Mouse (Mus musculus) forelimb bud, embryonic 11.5 days (tissue): ENCODE measurements around the gene Hcfc1.

Experiments used
- DNase-seq: peaks from one replicate; pipeline ENCODE4 v3.0.0-alpha.2; 2012; ENCODE audit warnings: low read depth, low spot score

The Hcfc1 gene

DNA sequence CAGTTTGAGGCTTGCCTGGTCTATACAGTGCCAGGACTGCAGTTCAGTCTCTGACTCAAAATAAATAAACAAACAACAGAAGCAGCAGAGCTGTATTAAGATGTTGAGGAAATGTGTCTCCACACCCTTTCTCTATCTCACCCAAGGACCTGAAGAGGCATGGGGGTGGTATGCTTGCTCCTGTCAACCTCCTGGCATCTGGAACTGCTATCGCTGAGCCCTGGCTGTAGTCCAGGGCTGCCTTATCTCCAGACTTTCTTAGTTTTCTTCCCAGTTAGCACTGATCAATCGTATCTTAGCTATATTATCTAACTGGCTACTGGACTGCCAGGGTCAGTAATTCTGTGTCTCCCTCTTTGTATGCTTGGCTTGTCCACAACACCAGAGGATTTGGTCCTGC, 24.3 kb downstream of the Hcfc1 start:
- DNase-seq, result no peak

DNA sequence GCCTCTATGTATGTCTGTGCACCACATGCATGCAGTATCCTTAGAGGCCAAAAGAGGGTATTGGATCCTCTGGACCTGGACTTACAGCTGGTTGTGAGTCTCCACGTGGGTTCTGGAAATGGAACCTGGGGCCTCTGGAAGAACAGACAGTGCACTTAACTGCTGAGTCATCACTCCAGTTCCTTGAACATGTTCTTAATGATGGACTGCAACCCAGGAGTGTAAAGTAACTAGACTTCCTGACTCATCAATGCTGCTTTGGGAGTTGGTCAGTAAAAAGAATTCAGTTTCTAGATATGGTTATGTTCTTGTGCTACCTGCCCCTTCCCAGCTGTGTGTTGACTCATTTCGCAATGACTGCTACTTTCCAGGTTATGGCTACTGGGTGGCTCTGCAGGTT, 34.3 kb downstream of the Hcfc1 start:
- DNase-seq, result no peak

DNA sequence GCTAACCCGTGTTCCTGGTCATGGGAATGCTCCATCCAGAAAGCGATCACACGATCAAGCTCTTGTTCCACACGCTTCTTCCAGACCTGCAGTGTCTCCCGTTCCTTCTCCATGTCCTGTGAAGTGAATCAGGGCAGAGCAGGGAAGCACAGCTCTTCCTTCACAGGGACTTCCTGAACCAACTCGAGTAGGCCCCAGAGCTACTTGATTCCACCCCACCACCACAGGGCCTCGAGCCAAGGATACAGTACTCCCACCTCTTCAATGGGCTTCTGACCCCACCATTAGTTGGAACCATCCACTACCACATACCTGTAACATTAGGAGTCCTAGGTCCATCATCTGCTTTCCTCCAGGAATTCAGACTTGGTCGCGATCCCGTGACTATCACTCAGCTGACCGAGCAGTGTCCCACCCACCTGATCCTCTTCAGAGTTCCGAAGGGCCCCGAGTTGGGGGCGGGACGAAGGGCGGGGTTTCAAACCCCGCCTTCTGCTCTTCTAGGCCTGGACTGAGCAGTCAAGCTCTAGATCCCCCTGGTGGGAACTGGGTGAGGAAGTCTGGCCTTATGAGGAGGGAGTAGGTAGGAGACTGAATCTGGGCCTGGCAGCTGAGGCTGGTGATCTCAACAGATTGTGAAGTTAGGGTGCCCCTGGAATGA, 35.6 kb downstream of the Hcfc1 start, which contains the start of gene Renbp:
TSS of gene Renbp (minus strand) at position 449 of the 661 bp plus-strand sequence.
- DNase-seq, result peak; percentile 40

DNA sequence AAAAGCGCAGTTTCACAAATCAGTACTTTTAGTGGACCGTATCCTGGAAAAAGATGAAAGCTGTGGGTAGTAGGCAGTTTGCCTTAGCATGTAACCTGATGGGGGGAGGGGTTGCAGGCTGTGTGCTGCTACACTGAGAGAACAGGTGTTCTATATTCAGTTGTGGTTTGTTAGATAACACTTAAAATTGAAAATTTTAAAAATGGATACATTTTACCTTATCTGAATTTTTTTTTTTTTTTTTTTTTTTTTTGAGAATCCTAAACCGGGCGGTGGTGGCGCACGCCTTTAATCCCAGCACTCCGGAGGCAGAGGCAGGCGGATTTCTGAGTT, 43.6 kb downstream of the Hcfc1 start:
- DNase-seq, result no peak

DNA sequence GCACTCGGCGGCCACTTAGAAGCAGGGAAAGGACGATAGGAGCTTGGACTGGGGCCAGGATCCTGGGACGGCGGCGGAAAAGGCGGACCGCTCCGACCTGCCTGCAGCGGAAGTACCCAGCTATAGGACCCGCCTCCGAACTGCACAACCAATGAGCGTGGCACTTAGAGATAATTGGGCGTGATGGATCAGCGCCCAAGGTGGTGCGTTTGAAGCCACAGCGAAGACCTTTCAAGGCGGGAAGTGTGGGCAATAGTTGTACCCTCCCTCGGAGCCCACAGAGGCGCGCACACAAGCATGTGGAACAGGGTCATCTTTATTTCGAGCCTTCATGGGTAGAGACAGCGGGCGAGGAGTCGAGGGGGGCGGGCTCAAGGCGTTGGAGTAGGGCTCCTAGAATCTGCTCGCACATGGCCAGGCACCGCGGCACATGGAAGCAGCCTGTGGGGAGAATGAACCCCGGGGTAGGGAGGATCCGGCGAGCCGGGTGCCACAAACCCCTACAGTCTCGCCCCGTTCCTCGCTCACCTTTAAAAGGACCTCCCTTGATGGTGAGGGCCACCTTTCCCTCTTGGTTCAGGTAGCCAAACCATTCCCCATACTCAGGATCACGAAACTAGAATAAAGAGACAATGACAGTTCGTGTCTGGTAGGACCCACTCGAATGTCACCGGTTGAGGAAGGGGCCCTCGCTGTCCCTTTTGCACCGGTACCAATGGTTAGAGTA, 44.2 kb downstream of the Hcfc1 start, which contains the start of the genes Arhgap4 and Naa10:
TSS of gene Arhgap4 (minus strand) at position 48 of the 727 bp plus-strand sequence.
TSS of gene Naa10 (minus strand) at position 122 of the 727 bp plus-strand sequence.
- peak; percentile 82 for DNase-seq

DNA sequence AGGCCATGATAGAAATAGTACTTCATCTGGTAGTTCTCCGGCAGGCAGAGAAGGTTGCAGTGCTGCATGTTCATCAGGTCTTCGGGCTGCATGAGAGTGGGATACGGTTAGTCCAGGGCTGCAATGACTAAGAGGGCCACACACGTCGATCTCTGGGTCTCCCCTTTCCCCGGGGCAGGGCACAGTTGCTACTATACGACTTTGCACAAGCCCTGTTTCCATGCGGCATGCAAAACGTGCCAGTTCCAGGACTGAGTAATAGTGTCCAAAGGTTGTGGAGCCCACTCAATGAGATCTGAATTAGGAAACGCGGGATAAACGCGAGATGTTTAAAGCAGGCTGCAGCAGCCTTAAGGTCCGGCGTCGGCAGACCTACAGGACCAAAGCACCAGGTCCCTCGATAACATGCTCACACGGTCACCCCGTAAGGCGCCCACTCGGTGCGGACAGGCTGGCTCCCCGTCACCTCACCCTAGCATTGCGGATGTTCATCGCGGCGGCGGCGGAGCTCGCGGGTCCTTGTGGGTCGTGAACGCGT, 44.8 kb downstream of the Hcfc1 start:
- no peak for DNase-seq

DNA sequence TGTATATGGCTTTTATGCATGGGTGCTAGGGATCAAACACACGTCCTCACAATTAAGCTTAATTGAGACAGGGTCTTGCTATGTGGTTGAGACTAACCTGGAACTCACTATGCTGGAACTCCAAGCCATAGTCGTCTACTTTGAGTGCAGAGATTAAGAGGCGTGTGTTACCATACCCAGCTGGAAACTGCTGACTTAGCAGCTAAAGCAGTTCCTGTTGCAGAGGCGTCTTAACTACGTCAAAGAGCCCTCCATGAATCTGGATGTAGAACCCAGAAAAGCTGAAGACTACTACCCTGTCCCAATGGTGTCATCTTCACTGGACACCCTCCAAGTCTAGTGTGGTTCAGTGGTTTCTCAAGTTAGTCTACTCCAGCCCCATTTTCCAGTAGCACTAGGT, 47.5 kb downstream of the Hcfc1 start:
- DNase-seq, result no peak

DNA sequence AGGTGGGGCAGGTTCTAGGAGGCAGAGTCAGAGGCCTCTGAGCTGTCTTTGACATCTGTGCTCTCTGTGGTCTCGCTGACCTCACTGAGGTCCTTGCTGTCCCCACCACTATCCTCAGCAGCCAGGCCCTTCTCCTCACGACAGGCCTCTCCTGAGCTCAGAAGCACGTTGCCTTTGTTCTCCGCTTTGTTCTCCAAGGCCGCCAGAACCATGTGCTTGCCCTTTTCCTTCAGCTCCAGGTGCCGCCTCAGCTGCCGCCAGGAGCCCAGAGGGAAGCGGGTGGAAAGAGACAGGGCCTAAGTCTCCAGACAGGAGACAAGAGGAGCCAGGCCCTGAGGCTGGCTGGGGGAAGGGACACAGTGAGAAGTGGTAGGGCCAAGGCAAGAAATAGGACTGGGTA, 49.2 kb downstream of the Hcfc1 start:
- DNase-seq, result no peak

DNA sequence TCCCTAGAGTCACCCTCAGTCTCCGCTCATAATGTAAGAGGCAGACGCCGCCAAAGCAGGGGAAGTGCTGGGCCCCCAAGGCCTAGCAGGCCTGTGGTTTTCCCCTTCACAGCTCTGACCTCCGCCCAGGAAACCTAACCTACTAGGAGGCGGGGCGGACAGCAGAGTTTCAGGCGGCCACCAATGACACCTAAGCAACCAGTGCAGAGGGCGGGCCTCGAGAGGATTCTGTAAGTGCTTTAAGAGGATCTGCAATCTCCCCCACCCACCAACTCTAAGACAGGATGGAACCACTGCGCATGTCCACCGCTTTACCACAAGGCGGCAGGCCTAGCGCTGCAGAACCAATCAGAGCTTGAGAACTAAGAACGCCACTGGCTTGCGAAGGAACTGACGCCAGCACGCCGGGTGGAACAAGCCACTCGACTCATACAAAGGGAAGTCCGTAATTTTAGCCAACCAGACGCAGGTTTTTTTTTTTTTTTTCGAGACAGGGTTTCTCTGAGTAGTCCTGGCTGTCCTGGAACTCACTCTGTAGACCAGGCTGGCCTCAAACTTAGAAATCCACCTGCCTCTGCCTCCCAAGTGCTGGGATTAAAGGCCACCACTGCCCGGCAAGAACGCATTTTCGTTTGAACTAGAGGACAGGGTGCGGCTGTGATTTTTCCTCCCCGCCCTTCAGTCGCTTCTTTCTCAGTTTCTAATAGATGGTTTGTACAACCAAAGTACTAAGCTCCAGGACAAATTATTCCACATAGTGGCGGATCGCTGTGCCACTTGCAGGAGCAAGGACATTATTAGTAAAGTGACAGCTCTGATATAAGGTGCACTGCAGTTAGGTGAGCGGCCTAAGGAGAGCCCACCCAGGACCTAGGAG, 51.1 kb downstream of the Hcfc1 start:
- peak; percentile 92 for DNase-seq

DNA sequence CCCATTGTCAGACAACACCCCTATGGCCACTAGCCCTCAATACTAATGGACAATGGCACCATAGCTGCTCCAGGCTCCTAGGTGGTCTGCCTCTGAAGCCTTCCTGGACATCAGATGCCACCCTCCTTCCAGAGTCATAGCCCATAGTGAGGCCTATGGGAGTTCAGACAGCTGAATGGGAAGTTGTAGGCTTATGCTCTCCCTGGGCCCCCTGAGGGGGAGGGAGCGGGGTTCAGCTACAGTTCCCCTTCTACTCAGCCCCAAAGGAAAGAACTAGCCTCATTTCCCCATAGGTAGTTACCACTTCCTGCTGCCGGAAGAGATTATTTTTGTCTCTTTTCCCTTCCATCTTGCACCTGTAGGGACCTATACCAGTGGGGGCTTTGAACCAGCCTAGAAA, 54.6 kb downstream of the Hcfc1 start:
- DNase-seq, result no peak

DNA sequence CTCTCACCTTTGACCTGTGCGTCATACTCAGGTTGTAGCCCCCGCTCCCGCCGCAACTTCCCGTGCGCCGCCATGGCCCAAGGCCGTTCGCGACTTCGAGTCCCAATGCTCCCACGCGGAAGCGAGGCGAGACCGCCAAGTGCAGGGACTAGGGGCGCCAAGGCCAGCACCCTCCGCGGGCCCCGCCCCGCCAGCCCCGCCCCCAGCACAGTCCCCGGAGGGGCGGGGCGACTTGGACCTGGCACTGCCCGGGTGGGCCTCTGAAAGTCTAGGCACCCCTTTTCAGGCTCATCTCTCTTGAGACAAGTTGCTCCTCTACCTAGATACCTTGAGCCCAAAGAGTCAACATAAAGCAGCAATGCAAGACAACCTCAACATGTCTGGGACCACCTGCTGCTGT, 55.0 kb downstream of the Hcfc1 start:
- DNase-seq, result no peak

DNA sequence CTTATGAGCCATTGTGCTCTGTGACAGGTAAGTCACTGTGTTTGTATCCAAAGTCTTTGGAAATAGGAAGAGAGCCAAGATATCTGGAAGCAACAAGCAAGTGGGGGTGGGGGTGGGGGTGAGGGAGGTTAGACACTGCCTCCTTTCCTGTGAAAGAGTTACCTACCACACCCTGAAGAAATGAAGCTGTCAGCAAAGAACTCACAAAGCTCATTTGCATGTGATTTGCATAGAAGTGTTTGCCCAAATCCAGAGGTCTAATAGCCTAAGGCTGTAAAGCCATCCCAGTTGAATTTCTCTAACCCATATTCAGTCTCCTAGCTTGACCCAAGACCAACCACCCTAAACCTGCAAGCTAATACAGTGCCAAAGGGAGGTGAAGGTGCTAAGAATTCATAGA, 55.7 kb downstream of the Hcfc1 start:
- DNase-seq, result no peak

DNA sequence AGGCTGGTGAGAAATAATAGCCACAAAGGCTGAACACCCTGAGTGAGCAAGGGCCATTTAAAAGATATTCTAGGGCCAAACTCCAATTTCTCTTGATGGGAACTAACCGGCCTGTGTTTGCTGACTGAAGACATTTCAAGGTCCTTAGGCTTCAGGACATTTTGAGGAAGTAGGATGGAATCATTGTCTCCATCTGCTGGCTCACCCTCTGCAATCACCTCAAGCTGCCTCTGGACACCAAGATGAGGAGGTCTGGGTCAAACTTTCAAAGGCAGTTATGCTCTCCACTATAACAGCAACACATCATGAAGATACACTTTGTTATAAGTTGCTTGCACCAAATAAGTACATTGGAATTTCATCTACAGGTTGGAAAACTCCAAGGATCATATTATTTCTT, 56.1 kb downstream of the Hcfc1 start:
- no peak for DNase-seq

DNA sequence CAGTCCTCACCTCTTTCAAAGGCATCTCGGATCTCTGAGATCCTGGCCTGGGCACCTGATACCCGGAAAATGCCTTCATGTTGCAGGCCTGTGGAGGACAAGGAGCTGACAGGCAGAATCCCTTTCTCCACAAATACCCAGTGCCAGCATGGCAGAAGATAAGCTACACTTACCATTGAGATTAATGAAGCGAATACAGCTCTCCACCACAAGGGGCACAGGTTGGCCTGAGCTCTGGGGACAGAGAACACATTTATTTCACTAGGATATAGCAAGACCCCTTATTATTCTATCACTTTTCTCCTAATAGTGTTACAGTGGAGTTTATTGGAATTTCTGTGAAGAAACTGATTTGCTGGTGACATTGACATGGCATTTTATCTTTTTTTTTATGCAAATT, 68.2 kb downstream of the Hcfc1 start:
- no peak for DNase-seq

DNA sequence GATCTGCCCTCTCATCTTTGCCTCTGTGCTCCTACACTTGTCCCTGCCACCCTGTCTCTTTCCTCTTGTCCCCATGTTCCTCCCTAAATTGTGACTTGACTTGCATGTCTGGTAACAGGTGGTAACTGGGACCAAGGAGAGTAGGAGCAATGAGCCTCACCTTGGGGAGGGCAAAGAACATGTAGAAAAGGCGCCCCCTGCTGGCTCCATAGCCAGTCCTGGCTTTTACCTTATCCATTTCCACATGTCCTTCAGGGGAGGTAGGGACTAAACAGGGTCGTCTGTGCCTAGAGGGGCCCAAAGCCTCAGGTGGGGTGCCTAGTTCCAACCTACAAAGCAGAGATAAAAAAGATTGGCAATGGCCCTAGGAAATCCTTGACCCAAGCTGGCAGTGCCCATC, 70.4 kb downstream of the Hcfc1 start, which contains the start of gene L1cam:
TSS of gene L1cam (minus strand) at position 387 of the 400 bp plus-strand sequence.
- peak; percentile 26 for DNase-seq

DNA sequence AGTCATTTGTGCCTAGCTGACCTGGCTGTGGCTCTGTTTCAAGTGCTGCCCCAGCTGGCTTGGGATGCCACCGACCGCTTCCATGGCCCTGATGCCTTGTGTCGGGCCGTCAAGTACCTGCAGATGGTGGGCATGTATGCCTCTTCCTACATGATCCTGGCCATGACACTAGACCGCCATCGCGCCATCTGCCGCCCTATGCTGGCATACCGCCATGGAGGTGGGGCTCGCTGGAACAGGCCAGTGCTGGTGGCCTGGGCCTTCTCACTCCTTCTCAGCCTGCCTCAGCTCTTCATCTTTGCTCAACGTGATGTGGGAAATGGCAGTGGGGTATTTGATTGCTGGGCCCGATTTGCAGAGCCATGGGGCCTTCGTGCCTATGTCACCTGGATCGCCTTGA, 73.3 kb downstream of the Hcfc1 start:
- no peak for DNase-seq
